Mouse (Mus musculus) limb, embryonic 14.5 days (tissue): ENCODE measurements around the gene Stk38. TPM values are rescaled to one million over a fixed set of nuclear protein-coding genes. Genes with fewer than 3 reads are reported as not detected.

Source experiments
- ATAC-seq: fragments of 200-750 bp; cut with Nextera tagmentation; 2 replicates; pipeline ENCODE4 v1.8.0; 2017; ENCODE audit warnings: low read depth, moderate number of reproducible peaks, moderate TSS enrichment; ENCODE audit not compliant: low FRiP score
- DNase-seq: peaks from one replicate; pipeline ENCODE4 v3.0.0-alpha.2; 2015; ENCODE audit warnings: low spot score
- H3K27ac ChIP-seq: fragments of 300-500 bp; sonication (generic); replicated peaks from 2 replicates; pipeline ENCODE4 v1.5.1; 2014; ENCODE audit warnings: low read depth, mild to moderate bottlenecking, low read length, moderate library complexity, mixed read lengths
- H3K27me3 ChIP-seq: fragments of 300-500 bp; sonication (generic); 2 replicates; pipeline ENCODE4 v1.6.1; 2014; ENCODE audit warnings: low read length, mixed read lengths; ENCODE audit not compliant: control insufficient read depth, insufficient read depth
- H3K36me3 ChIP-seq: fragments of 300-500 bp; sonication (generic); 2 replicates; pipeline ENCODE4 v1.6.1; 2014; ENCODE audit warnings: mild to moderate bottlenecking, low read length, moderate library complexity, mixed read lengths; ENCODE audit not compliant: control insufficient read depth, insufficient read depth
- H3K4me1 ChIP-seq: fragments of 300-500 bp; sonication (generic); 2 replicates; pipeline ENCODE4 v1.6.1; 2014; ENCODE audit warnings: antibody characterized with exemption, low read length, mixed read lengths; ENCODE audit not compliant: control insufficient read depth, insufficient read depth
- H3K4me2 ChIP-seq: fragments of 300-500 bp; sonication (generic); replicated peaks from 2 replicates; pipeline ENCODE4 v1.6.1; 2014; ENCODE audit warnings: low read depth, mild to moderate bottlenecking, low read length, moderate library complexity; ENCODE audit not compliant: severe bottlenecking
- H3K4me3 ChIP-seq: fragments of 300-500 bp; sonication (generic); replicated peaks from 2 replicates; pipeline ENCODE4 v1.5.1; 2014; ENCODE audit warnings: low read length
- H3K9ac ChIP-seq: fragments of 300-500 bp; sonication (generic); 2 replicates; pipeline ENCODE4 v1.6.1; 2014; ENCODE audit warnings: mild to moderate bottlenecking, low read depth, low read length, moderate library complexity; ENCODE audit not compliant: severe bottlenecking
- H3K9me3 ChIP-seq: fragments of 300-500 bp; sonication (generic); 2 replicates; pipeline ENCODE4 v1.6.1; 2016; ENCODE audit warnings: low read length; ENCODE audit not compliant: control insufficient read depth
- POLR2A ChIP-seq: fragments of 200-500 bp; IDR thresholded peaks from 2 replicates; pipeline ENCODE4 v1.8.0; 2012; ENCODE audit warnings: inconsistent platforms, mild to moderate bottlenecking, moderate library complexity, borderline replicate concordance; ENCODE audit not compliant: insufficient read depth, insufficient read length; ENCODE audit errors: extremely low read depth
- WGBS: fragments of 180-500 bp; shearing (Covaris S2); extraction: QIAGEN DNeasy Blood & Tissue Kit; methylation state at CpG from one replicate; pipeline ENCODE4 v1.1.7; 2014; 5-methylcytosine and 5-hydroxymethylcytosine counted together
- polyA plus RNA-seq, 2 experiments: library from polyadenylated mRNA; depleted of rRNA in 1 of 2; stranded (reverse) in 1 of 2; unstranded in 1 of 2; fragments of >200 nt; fragmentation: Nextera tagmentation in 1 of 2; extraction: Ambion mirVana in 1 of 2; gene quantifications; 2 replicates each; pipeline versions ENCODE4 v1.2.1 to v1.2.3; 2012 to 2014

Gene Stk38
- polyA plus RNA-seq, 2 experiments, result 86.6 to 115 TPM

GRCm38 (mm10) chr17:28951831-28952799 is 55.7 kb downstream of the Stk38 start, which contains the start of gene Kctd20:
Kctd20 (plus strand) TSS chr17:28951950.
- Histone ChIP-seq H3K4me2 (peak within 1 kb of the TSS; percentile 84), H3K4me1 (peaks cover 15% of the 10 kb centered on the region), H3K9ac (peak within 1 kb of the TSS; percentile 91), H3K36me3 (no peaks in the 10 kb centered on the region; the same call in 1 of the 2 replicates), H3K27ac (peak within 1 kb of the TSS; percentile 94), H3K4me3 (peak within 1 kb of the TSS; percentile 78), H3K27me3 (no peaks in the 10 kb centered on the region), H3K9me3 (peaks cover 5% of the 10 kb centered on the region; the same call in 1 of the 2 replicates)
- TF ChIP-seq POLR2A, result peak; percentile 98
- WGBS, result 2% methylated on average over 50 of the region's 80 CpGs
- DNase-seq (peak; percentile 88), ATAC-seq (peak; percentile 93)

GRCm38 (mm10) chr17:28950751-28951150 is 57.0 kb downstream of the Stk38 start:
- Histone ChIP-seq H3K4me3 (no peak overlapping the region), H3K27ac (no peak overlapping the region), H3K9me3 (peaks cover 5% of the 10 kb centered on the region; the same call in 1 of the 2 replicates), H3K36me3 (no peaks in the 10 kb centered on the region), H3K4me2 (no peak overlapping the region), H3K9ac (no peak overlapping the region), H3K4me1 (peaks cover 15% of the 10 kb centered on the region), H3K27me3 (no peaks in the 10 kb centered on the region)
- TF ChIP-seq POLR2A, result no peak
- DNase-seq, result no peak
- ATAC-seq, result no peak
- WGBS, result 82% methylated on average over 4 of the region's 4 CpGs

- TF ChIP-seq POLR2A, result no peak
- DNase-seq, result no peak
- no peak overlapping the region for H3K4me2 ChIP-seq
- ATAC-seq, result no peak
- H3K9ac ChIP-seq, result no peak overlapping the region
- peaks cover 11% of the 10 kb centered on the region for H3K4me1 ChIP-seq
- WGBS, result 70% methylated on average over 4 of the region's 4 CpGs
- H3K9me3 ChIP-seq, result peaks cover 5% of the 10 kb centered on the region; the same call in 1 of the 2 replicates
- no peaks in the 10 kb centered on the region for H3K36me3 ChIP-seq
- no peak overlapping the region for H3K4me3 ChIP-seq
- no peaks in the 10 kb centered on the region for H3K27me3 ChIP-seq
- no peak overlapping the region for H3K27ac ChIP-seq
Measured at GRCm38 (mm10) chr17:28948661-28949060, 59.1 kb downstream of the Stk38 start.

GRCm38 (mm10) chr17:28947011-28947939 is 60.5 kb downstream of the Stk38 start:
- DNase-seq, result no peak
- no peak for TF ChIP-seq POLR2A
- H3K4me1 ChIP-seq, result peaks cover 5% of the 10 kb centered on the region
- no peaks in the 10 kb centered on the region for H3K27me3 ChIP-seq
- no peak overlapping the region for H3K27ac ChIP-seq
- ATAC-seq, result no peak
- peaks cover 5% of the 10 kb centered on the region; the same call in 1 of the 2 replicates for H3K9me3 ChIP-seq
- no peaks in the 10 kb centered on the region for H3K36me3 ChIP-seq
- H3K9ac ChIP-seq, result no peak overlapping the region
- WGBS, result 92% methylated on average over 19 of the region's 19 CpGs
- H3K4me2 ChIP-seq, result no peak overlapping the region
- H3K4me3 ChIP-seq, result no peak overlapping the region

GRCm38 (mm10) chr17:28944481-28944880 is 63.3 kb downstream of the Stk38 start:
- H3K36me3 ChIP-seq, result no peaks in the 10 kb centered on the region
- 91% methylated on average over 7 of the region's 7 CpGs for WGBS
- H3K9ac ChIP-seq, result no peak overlapping the region
- no peak for TF ChIP-seq POLR2A
- H3K27me3 ChIP-seq, result no peaks in the 10 kb centered on the region
- peaks cover 5% of the 10 kb centered on the region; the same call in 1 of the 2 replicates for H3K9me3 ChIP-seq
- no peak overlapping the region for H3K4me2 ChIP-seq
- H3K27ac ChIP-seq, result no peak overlapping the region
- DNase-seq (no peak), ATAC-seq (no peak)
- H3K4me3 ChIP-seq, result no peak overlapping the region
- H3K4me1 ChIP-seq, result no peaks in the 10 kb centered on the region
